Mouse (Mus musculus): ENCODE data around the gene Lingo1. TPM values are rescaled to one million over a fixed set of nuclear protein-coding genes. Genes with fewer than 3 reads are reported as not detected.
A peak's percentile ranks its signal among the peaks of the same experiment; 100 is the strongest.

The Lingo1 gene
- 100 to 1,000 TPM; 224 to 247 TPM for total RNA-seq (2021)

DNA sequence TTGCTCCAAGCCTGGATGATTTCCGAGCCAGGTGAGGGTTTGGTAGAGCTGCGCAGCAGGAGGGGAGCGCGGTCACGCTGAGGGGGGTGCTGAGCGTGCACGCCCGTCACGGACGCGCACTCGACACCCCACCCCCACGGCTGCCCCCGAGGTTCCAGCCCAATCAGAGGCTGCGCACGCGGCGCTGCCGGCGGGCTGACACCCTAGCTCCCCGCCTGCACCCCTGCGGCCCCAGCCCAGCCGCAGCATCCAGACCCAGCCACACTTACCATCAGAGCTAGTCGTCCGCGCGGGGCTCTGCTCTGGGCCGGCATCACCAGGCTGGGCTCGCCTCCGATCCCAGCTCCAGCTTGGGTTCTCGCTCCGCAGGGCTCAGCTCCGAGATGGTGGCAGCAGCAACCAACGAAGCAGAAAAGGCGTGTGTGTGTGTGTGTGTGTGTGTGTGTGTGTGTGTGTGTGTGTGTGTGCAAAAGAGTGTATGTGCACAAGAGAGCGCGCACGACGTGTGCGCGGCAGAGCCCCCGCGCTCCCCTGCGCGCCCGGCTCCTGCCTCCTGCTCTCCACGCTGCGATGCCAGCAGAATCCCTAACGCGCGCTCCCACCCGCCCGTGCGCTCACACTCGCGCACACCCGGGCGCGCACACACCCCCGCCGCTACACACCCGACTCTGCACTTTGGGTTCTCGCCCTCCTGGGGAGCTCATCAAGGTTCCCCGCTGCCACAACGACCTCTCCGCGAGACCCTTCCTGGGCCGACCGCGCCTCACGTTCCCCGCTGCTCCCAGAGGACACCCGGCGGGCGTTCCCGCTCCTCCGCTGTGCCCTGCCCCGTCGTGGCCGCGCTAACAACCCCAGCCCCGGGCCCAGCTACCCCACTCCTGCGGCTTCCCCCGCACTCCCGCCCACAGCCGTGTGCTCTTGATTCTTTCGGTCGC is at the start of gene Lingo1:
Lingo1 (minus strand) TSS at position 748 of the 935 bp plus-strand sequence.
- intact Hi-C loops (cut with DNase I): loop anchor here (1.0 kb wide), 1 partner anchor 161 kb away; no protein-coding TSS in a partner anchor
- DNase-seq: peak; percentile 47

DNA sequence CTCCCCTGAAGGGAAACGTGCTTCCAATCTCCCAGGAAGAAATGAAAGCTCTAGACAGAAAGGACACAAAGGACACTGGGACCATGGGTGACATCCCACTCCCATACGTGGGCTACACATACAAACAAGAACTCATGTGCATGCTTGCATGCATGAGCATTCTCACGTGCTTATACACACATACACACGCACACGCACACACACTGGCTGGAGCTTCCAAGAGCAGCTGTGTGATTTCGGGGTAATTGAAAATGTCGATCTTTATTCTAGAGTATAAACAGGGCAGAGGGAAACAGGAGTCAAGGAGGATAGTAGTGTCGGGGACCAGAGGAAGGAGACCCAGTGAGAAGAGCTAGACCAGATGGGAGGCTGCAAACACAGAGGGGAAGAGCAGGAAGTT is 48.4 kb upstream of the Lingo1 start:
- no peak for DNase-seq
- intact Hi-C loops (cut with DNase I): no loop called here

DNA sequence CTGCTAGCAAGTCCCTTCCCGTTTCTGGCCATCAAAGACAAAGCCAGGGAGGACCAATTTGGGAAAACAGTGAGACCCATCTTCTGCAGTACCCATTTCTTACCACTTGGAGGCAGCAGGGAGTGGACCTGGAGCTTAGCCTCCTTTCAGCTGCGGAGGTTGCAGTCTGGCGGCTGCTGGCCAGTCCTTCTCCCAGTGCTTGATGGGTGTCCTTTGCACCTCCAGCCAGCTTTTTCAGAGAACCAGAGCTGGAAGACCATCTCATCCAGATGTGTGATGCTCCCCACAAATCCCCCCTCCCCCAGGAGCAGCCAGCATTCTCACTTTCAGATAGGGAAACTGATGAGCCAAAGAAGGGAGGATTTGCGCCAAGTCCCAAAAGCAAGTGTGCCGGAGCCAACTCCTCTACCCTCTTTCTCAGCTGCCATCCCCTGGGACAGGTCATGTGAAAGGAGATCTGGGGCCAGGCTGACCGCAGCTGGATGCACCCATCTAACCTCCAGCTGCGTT is 47.5 kb upstream of the Lingo1 start:
- intact Hi-C loops (cut with DNase I): no loop called here

DNA sequence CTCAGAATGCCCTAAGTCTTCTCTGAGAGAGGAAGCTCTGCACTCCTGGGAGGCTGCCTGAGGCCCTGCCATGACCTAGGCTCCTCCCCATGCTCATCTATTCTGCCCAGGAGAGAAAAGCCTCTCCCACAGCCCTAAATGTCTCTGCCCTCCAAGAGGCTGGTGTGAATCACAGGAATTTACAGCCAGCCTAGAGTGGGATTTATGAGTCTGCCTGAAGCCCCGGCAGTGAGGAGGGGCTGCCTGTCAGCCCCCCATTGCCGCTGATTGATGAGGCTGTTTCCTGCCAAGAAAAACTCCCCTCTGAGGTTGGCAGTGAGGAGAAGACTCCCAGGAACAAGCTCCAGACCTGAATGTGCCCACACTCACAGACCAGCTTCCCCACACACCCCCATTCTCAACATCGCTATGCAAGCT is 46.0 kb upstream of the Lingo1 start:
- intact Hi-C loops (cut with DNase I): no loop called here
- DNase-seq: no peak

More for the DNA sequence above, 47.5 kb upstream of the Lingo1 start:
- peak; percentile 77 for DNase-seq

DNA sequence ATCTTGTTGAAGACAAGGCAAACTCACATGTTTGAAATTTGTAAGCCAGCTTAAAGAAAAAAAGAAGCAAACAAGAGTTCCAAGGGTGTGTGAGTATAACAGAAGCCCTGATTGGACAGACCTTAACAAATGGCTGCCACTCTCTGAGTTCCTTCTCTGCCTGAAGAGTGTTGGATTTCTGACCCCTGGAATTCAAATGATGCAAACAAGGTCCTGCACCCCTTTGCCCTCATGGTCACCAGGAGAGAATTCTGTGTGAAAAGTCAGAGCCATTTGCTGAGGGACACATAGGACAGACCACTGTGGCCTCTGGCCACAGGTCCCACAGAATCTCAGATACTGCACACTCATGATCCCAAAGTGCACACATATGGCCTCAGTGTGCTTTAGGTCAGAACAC is 45.6 kb upstream of the Lingo1 start:
- no peak for DNase-seq
- intact Hi-C loops (cut with DNase I): no loop called here

DNA sequence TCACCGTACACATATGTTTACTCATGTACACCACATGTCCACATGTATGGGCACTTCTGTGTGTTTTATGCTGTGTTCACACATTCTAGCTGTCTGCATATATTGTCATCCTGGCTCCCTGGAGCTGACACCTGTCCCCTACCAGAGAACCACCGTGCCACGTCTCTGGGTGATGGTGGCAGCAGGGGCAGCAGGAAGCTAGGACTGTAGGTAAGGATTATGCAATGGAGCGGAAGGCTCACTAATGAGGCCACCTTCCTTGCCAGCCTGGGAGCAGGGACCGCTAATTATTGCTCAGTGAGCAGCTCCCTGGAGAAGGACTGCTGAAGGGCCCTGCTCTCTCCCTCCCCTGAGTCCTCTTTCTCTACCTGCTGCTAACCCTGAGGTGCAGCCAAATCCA is 44.5 kb upstream of the Lingo1 start:
- intact Hi-C loops (cut with DNase I): no loop called here
- no peak for DNase-seq

DNA sequence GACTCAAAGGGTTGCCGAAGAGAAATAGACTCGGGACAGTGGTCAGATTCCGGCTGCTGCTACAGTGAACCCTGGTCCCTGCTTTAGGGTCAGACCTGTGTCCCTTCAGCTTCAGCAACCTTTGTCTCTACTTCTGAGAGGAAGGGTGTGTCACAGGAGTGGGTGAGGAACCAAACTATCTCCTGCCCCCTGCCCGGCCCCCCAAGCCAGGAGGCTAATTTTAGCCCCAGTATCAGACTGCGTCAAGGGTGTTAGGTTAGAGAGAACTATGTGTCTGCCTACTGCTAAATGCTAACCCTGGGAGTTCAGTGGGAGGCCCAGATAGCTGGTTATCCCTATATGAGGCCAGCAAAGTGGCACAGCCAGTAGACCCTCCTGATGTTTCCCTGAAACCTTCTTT is 38.9 kb upstream of the Lingo1 start:
- DNase-seq: no peak
- intact Hi-C loops (cut with DNase I): no loop called here

DNA sequence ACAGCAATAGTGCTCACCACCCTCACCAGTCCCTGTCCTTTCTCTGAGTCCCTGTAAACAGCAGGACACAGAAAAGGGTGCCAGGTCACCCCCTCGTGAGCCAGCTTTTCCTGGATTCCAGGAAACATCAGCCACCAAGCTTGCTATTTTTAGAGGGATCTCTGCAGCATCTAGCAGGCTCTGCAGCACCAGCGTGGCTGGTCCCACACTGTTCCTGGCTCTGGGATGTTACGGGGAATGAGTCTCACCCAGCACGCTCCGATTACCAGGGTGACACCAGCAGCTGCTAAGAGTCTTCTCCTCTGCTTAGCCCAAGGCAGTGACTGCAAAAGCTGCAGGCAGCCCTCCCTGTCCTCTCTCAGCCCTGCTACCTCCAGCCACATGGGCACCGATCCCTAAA is 36.6 kb upstream of the Lingo1 start:
- intact Hi-C loops (cut with DNase I): no loop called here
- DNase-seq: peak; percentile 22

DNA sequence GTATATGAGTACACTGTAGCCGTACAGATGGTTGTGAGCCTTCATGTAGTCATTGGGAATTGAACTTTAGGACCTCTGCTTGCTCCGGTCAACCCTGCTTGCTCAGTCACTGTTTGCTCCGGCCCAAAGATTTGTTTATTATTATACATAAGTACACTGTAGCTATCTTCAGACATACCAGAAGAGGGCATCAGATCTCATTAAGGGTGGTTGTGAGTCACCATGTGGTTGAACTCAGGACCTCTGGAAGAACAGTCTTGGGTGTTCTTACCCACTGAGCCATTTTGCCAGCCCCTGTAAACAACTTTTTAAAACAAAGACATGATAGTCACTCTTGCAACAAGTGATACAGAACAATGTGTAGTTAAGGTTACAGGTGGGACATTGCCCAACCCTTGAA is 35.6 kb upstream of the Lingo1 start:
- intact Hi-C loops (cut with DNase I): no loop called here
- DNase-seq: no peak

DNA sequence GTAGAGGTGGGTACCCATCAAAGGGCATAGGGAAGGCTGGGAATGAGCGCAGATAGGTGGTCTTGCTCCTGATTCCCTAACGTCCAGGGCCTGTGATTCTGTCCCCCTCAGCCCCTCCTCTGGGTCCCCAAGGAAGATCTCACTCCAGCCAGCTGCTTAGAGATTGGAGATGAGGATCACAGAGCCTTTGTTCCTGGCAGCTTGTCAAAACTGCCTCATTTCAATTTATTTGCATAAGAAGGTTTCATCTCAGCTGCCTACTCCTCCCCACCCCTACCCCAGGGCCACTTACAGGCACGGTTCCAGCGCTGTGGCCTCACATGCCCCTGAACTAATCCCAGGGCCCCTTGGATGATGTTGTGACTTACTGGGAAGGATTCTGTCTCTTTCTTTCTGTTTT is 33.9 kb upstream of the Lingo1 start:
- peak; percentile 84 for DNase-seq
- intact Hi-C loops (cut with DNase I): no loop called here

DNA sequence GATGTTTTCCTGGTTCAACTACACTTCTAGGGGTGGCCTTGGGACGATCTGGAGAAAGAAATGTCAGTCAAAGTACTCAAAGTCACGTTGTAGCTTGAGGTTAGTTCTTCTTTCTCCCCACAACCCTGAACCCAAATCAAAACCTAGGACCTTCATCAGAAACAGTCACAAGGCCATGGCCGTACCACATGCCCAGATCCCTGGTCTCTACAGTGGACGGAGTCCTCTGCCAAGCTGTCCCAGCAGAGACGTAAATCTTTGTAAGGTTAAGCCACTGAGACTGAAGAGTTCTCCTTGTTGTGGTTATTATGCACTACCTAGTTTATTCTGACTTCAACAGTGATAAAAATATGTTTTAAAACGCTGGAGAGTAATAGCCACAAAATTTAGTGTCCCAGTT is 32.6 kb upstream of the Lingo1 start:
- intact Hi-C loops (cut with DNase I): no loop called here

DNA sequence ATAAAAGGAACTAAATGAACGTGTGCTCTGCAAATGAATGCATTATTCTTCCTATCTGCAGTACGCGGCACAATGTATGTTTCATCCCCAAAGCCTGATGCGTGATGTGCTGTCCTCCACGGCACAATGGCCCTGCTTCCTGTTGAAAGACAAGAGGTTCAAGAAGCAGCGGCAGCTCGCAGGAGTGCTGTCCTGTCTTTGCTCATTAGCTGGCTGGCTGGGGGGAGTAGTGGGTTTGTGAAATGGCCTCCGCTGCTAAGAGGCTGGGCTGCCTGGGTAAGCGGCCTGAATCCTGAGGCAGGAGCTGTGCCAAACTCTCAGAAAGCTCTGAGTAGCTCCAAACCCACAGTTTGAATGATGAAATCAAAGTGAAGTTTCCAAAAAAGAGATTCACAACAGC is 31.9 kb upstream of the Lingo1 start:
- intact Hi-C loops (cut with DNase I): no loop called here
- DNase-seq: no peak

More for the DNA sequence above, 32.6 kb upstream of the Lingo1 start:
- DNase-seq: no peak

DNA sequence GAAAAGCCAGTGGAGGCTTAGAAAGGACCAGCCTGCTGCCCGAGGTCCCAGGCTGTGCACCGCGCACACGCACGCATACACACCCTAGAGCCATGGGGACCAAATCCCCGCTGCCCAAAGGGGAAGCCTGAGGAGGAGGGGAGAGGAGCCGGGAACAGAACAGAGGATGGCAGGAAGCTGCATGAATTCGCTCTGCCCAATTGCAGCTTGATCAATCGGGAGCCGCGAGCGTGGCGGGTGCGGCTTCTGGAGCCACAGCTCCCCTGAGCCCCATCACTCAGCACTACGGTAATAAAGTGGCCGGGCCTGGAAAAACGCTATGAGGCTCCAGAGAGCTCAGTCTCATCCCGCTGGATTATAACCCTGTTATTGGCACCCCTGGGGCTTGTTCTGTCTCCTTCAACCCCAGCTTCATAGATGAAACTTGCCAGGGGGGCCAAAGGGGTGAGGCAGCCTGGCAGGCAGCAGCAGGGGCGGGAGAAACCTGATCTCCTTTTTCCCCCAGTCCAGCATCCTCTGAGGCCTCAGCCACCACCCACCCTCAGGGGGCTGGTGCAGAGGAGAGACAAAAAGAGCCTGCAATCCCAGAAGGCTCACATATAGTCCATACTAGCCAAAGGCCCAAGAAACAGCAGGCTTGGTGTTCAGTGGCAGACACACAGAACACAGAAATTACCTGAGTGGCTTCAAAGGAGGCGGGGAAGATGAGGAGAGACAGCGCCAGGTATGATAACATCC is 29.4 kb upstream of the Lingo1 start:
- no peak for DNase-seq
- intact Hi-C loops (cut with DNase I): no loop called here

DNA sequence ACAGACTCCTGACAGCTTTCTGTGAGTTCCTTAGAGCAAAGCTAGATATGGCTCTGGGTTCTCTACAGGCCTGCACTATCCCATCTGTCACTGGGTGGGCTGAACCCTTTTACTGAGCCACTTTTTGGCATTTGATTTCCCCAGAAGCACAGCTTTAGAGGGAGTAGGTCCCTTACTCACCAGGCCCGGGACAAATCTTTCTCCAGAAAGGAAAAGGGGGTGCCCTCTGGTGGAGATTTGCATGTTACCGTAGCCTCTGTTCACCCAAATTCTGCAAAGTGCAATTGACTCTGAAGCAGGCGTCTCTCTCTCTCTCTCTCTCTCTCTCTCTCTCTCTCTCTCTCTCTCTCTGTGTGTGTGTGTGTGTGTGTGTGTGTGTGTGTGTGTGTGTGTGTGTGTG is 28.6 kb upstream of the Lingo1 start:
- intact Hi-C loops (cut with DNase I): no loop called here
- DNase-seq: peak; percentile 49

DNA sequence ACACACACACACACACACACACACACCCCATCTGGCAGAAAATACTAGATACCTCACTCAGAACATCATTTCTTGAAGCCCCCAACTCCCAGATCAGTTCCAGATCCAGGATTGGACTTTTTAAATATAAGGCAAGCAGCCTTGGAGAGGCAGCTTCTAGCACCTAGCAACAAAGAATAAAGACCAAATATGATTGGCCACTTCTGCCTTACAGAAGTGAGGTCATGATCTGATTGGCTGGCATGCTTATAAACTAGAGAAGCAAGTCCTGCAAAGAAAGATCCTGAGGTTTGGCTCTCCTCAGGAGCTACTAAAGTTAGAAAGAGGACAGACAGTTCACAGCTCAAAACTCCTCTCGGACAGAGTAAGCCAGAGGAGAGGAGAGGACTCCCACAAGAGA is 14.6 kb upstream of the Lingo1 start:
- intact Hi-C loops (cut with DNase I): no loop called here
- no peak for DNase-seq

DNA sequence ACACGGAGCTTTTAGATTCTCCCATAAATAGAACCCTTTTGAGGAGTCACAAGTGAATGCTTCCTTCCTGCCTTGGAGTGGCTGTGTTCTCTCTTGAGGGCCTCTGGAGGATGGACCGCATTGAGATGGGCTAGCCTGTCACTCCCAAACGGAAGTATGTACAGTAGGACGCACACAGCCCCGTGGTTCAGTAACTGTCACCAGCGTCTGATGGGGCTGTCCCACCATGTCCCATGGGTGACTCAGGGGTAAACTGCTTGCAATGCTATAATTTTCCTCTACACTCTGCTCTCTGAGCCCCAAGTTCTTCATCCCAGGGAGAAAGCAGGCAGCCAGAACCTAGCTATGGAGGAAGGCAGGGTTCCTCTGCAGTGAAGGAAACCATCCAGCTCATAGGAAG is 11.7 kb upstream of the Lingo1 start:
- intact Hi-C loops (cut with DNase I): no loop called here
- DNase-seq: no peak

DNA sequence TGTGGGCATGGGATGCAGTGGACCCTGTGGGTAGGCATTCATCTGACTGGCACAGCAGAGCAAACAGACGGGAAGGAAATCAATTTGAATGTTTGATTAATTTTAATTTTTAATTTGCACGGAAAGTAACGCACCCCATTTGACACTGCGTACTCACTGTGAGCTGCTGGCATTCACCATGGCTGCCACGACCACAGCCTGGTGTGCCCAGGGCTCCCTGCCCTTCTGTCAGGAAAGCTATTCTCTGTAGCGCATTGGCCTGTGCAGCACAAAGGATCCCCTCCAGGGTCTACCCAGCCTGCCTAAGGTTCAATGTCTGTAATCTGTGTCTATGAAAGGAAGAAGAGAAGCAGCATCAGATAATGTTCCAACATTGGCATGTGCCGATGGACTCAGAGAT is 6.9 kb upstream of the Lingo1 start:
- intact Hi-C loops (cut with DNase I): no loop called here
- no peak for DNase-seq

DNA sequence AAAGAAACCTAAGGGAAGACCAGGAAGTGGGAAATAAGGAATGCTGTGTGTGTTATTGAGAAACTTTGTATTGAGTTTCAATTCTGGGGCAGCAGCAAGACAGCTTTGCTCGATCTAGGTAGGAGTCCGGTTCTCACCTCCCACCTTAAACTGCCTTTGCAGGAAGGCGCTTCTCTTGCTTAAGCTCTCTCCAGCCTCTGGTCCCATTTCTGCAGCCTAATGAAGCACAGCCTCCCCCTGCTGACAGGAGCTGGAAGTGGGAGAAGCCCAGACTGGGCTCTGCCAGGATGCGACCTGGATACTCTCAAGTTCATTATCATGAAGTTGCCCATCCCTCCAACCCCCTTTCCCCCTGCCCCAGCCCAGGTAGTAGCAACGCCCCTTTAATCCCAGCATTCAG is 1.6 kb upstream of the Lingo1 start:
- intact Hi-C loops (cut with DNase I): no loop called here
- DNase-seq: peak; percentile 86

DNA sequence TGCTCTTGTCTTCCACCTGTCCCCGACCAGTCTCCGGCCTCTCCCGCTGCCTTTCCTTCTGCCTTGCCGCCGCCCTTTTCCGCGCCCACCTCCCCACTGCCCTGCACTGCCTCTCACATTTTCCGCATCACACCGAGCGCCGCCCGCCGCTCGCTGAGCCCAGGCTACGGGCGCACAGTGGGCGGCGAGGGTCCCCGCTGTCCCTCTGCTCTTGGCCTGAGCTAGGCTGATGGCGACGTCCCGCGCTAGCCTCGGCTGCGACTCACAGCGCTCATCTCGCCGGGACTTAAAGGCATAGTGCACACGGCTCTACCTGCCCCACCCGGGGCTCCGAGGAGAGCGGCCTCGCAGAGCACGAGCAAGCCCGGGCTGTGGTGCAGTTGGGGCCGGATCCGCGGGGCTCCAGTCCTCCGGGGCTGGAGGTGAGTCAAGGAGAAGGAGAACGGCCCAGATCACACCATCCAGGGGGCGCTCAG is 426 bp upstream of the Lingo1 start:
- no peak for DNase-seq
- intact Hi-C loops (cut with DNase I): loop anchor here (1.0 kb wide), 1 partner anchor 161 kb away; no protein-coding TSS in a partner anchor

DNA sequence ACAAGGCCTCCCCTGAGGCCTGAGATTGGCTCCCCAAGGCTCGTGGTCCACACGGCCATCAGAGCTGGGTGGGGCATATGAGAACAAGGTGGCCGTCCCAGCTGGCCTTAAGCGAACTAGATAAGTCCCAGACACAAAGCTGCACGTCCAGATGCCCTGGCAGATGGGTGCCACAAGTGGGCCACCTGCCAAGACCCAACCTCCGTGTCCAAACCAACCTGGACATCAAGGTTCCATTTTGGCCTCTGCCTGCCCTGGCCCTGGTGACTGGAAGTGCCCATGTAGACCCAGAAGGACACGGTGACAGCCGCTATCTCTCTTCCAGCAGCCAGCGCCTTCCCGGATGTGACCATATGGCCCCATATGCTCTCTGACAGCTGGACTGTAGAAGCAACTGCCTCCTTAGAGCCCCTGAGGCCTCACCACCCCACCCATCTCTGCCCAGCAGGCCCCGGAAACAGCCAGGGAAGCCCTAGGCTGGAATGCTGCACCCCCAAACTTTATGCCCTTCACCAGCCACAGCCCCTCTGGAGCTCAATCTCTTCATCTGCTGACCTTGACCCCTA is 4.5 kb downstream of the Lingo1 start:
- intact Hi-C loops (cut with DNase I): no loop called here
- peak; percentile 76 for DNase-seq

DNA sequence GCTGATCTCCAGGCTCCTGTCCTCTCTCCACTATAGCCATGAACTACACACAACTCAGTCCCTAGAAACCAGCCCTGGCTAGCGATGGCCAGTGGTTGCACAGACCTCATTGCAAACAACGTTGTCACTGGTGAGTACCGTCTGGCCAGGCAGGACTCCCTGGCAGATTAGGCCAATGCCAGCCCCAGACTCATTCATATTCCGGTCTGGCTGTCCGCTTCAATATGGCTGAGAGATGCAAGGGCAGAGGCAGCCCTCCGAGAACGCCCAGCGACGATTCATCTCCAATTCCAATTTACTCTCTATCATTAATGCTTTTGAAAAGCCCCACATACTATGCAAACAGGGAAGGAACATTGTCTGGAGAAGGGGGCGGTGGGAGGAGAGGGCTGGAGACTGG is 11.7 kb downstream of the Lingo1 start:
- intact Hi-C loops (cut with DNase I): no loop called here
- DNase-seq: no peak

Data from left cerebral cortex, postnatal 4 days (tissue).